Mouse (Mus musculus): Measurements from ENCODE around the gene Naa40. TPM values are rescaled to one million over a fixed set of nuclear protein-coding genes. Genes with fewer than 3 reads are reported as not detected.

Gene Naa40
- total RNA-seq, 1 experiment: 50.9 TPM

GRCm38 (mm10) chr19:7185715-7186291 is 55.2 kb downstream of the Naa40 start:
- 0 out of 2 replicates have a peak overlapping the region, but pooled peaks have one; percentile 14 for H3K9ac ChIP-seq (ENCODE audit: insufficient read depth, low read depth, low read length, poor library complexity, severe bottlenecking)
- peaks cover 11 to 39% of the 10 kb centered on the region in 2 experiments for H3K4me1 ChIP-seq (ENCODE audit: control insufficient read depth in 2 of 2, insufficient read depth in 2 of 2, low read length in 2 of 2, poor library complexity in 1 of 2)
- no peaks in the 10 kb centered on the region for H3K9me3 ChIP-seq (ENCODE audit: control insufficient read depth, insufficient read depth, low read depth, low read length)
- DNase-seq (ENCODE audit: low read depth, low spot score): no peak
- in situ Hi-C loops (cut with MboI; ENCODE audit: low sequenced_read_pairs in 2 of 2, unreplicated experiment in 2 of 2): no loop called here
- no peaks in the 10 kb centered on the region for H3K36me3 ChIP-seq (ENCODE audit: control insufficient read depth, insufficient read depth, low read length, poor library complexity, severe bottlenecking)
- no peak overlapping the region for H3K27ac ChIP-seq (ENCODE audit: insufficient read depth, low read depth, low read length, poor library complexity, severe bottlenecking)
- no peak for TF ChIP-seq ZC3H11A (IDR thresholded peaks at IDR 0.05; ENCODE audit: borderline replicate concordance, low read depth, low read length)
- TF ChIP-seq CHD2 (IDR thresholded peaks at IDR 0.05; ENCODE audit: low read depth, low read length): no peak
- TF ChIP-seq MAFK (IDR thresholded peaks at IDR 0.05; ENCODE audit: insufficient read depth, low read depth, low read length): no peak
- TF ChIP-seq HCFC1 (IDR thresholded peaks at IDR 0.05; ENCODE audit: borderline replicate concordance, insufficient read depth, low read length): no peak
- TF ChIP-seq ZNF384 (IDR thresholded peaks at IDR 0.05; ENCODE audit: low read depth, low read length): no peak
- H3K4me3 ChIP-seq (ENCODE audit: insufficient read depth in 1 of 2, low read depth in 1 of 2, low read length in 2 of 2, poor library complexity in 1 of 2, severe bottlenecking in 1 of 2): peak overlapping the region; percentile 43 to 51

- H3K36me3 ChIP-seq (ENCODE audit: control insufficient read depth, insufficient read depth, low read length, poor library complexity, severe bottlenecking): no peaks in the 10 kb centered on the region
- in situ Hi-C loops (cut with MboI; ENCODE audit: low sequenced_read_pairs in 2 of 2, unreplicated experiment in 2 of 2): no loop called here
- no peak for TF ChIP-seq HCFC1 (IDR thresholded peaks at IDR 0.05; ENCODE audit: borderline replicate concordance, insufficient read depth, low read length)
- H3K9ac ChIP-seq (ENCODE audit: insufficient read depth, low read depth, low read length, poor library complexity, severe bottlenecking): no peak overlapping the region
- no peak overlapping the region for H3K4me3 ChIP-seq (ENCODE audit: insufficient read depth in 1 of 2, low read depth in 1 of 2, low read length in 2 of 2, poor library complexity in 1 of 2, severe bottlenecking in 1 of 2)
- no peaks in the 10 kb centered on the region for H3K9me3 ChIP-seq (ENCODE audit: control insufficient read depth, insufficient read depth, low read depth, low read length)
- DNase-seq (ENCODE audit: low read depth, low spot score): no peak
- peaks cover 11 to 39% of the 10 kb centered on the region in 2 experiments for H3K4me1 ChIP-seq (ENCODE audit: control insufficient read depth in 2 of 2, insufficient read depth in 2 of 2, low read length in 2 of 2, poor library complexity in 1 of 2)
- no peak overlapping the region for H3K27ac ChIP-seq (ENCODE audit: insufficient read depth, low read depth, low read length, poor library complexity, severe bottlenecking)
Observed at GRCm38 (mm10) chr19:7185059-7185458, 55.9 kb downstream of the Naa40 start.

- in situ Hi-C loops (cut with MboI; ENCODE audit: low sequenced_read_pairs in 2 of 2, unreplicated experiment in 2 of 2): no loop called here
- H3K36me3 ChIP-seq (ENCODE audit: control insufficient read depth, insufficient read depth, low read length, poor library complexity, severe bottlenecking): no peaks in the 10 kb centered on the region
- no peaks in the 10 kb centered on the region for H3K9me3 ChIP-seq (ENCODE audit: control insufficient read depth, insufficient read depth, low read depth, low read length)
- H3K4me3 ChIP-seq (ENCODE audit: insufficient read depth in 1 of 2, low read depth in 1 of 2, low read length in 2 of 2, poor library complexity in 1 of 2, severe bottlenecking in 1 of 2): no peak overlapping the region
- H3K4me1 ChIP-seq (ENCODE audit: control insufficient read depth in 2 of 2, insufficient read depth in 2 of 2, low read length in 2 of 2, poor library complexity in 1 of 2): peaks cover 9 to 36% of the 10 kb centered on the region in 2 experiments
- H3K27ac ChIP-seq (ENCODE audit: insufficient read depth, low read depth, low read length, poor library complexity, severe bottlenecking): no peak overlapping the region
- H3K9ac ChIP-seq (ENCODE audit: insufficient read depth, low read depth, low read length, poor library complexity, severe bottlenecking): no peak overlapping the region
- DNase-seq (ENCODE audit: low read depth, low spot score): no peak
- no peak for TF ChIP-seq ZNF384 (IDR thresholded peaks at IDR 0.05; ENCODE audit: low read depth, low read length)
- TF ChIP-seq CHD2 (IDR thresholded peaks at IDR 0.05; ENCODE audit: low read depth, low read length): no peak
- no peak for TF ChIP-seq MAFK (IDR thresholded peaks at IDR 0.05; ENCODE audit: insufficient read depth, low read depth, low read length)
Observed at GRCm38 (mm10) chr19:7183419-7183818, 57.6 kb downstream of the Naa40 start.

- H3K4me1 ChIP-seq (ENCODE audit: control insufficient read depth in 2 of 2, insufficient read depth in 2 of 2, low read length in 2 of 2, poor library complexity in 1 of 2): peaks cover 9 to 32% of the 10 kb centered on the region in 2 experiments
- TF ChIP-seq MAFK (IDR thresholded peaks at IDR 0.05; ENCODE audit: insufficient read depth, low read depth, low read length) (no peak), HCFC1 (IDR thresholded peaks at IDR 0.05; ENCODE audit: borderline replicate concordance, insufficient read depth, low read length) (no peak), ZNF384 (IDR thresholded peaks at IDR 0.05; ENCODE audit: low read depth, low read length) (no peak), ZC3H11A (IDR thresholded peaks at IDR 0.05; ENCODE audit: borderline replicate concordance, low read depth, low read length) (no peak), CHD2 (IDR thresholded peaks at IDR 0.05; ENCODE audit: low read depth, low read length) (no peak)
- H3K4me3 ChIP-seq (ENCODE audit: insufficient read depth in 1 of 2, low read depth in 1 of 2, low read length in 2 of 2, poor library complexity in 1 of 2, severe bottlenecking in 1 of 2): 0 out of 4 replicates have a peak overlapping the region, but pooled peaks of 1 of the 2 experiments have one; percentile 12
- H3K27ac ChIP-seq (ENCODE audit: insufficient read depth, low read depth, low read length, poor library complexity, severe bottlenecking): no peak overlapping the region
- no peak overlapping the region for H3K9ac ChIP-seq (ENCODE audit: insufficient read depth, low read depth, low read length, poor library complexity, severe bottlenecking)
- no peaks in the 10 kb centered on the region for H3K9me3 ChIP-seq (ENCODE audit: control insufficient read depth, insufficient read depth, low read depth, low read length)
- no peak for DNase-seq (ENCODE audit: low read depth, low spot score)
- H3K36me3 ChIP-seq (ENCODE audit: control insufficient read depth, insufficient read depth, low read length, poor library complexity, severe bottlenecking): no peaks in the 10 kb centered on the region
- in situ Hi-C loops (cut with MboI; ENCODE audit: low sequenced_read_pairs in 2 of 2, unreplicated experiment in 2 of 2): no loop called here
Observed at GRCm38 (mm10) chr19:7182273-7182949, 58.6 kb downstream of the Naa40 start.
